In the genomic region with DNA sequence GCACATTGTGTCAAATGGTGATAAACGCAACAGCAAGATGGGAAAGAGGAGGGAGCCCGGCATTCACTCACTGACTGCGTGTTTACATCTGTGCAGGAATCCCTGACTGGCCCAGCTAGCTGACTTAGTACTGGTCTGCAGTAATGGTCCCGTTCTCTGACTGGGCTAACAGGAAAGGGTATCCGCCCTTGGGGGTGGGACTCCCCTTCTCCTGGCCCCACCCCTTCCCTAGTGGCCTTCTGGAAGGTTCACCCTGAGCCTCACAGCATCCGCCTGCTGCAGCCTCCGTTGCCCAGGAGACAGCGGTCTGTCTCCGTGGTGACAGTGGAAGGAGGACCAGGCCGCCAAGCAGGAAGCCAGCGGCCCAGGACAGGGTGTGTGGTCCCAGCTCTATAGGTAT, we compare ENCODE assay signal across 10 mouse cellular contexts. TPM values are rescaled to one million over a fixed set of nuclear protein-coding genes. Genes with fewer than 3 reads are reported as not detected.
DNase-seq lines count a peak whose midpoint lies in the region; ATAC-seq and TF ChIP-seq lines count a peak whose summit lies in the region.
"Had no signal": no experiment of that assay in that cellular context is flagged by ENCODE, and none has a peak within 500 bp of the region (broad histone marks: within the 10 kb centered on the region; RNA-seq: fewer than 3 reads in every experiment).

No protein-coding gene starts in this region.

- DNase-seq in layer of hippocampus, adult 9-11 months: peak; percentile 43
- DNase-seq in layer of hippocampus, postnatal 10 days (ENCODE audit: low spot score in 2 of 2): no peak
- DNase-seq in retina, postnatal 1 day: peak; percentile 51
- no peak for DNase-seq in urinary bladder, adult 2 months (ENCODE audit: low spot score)
- no peak for DNase-seq in heart, adult 11 months
- DNase-seq: heart, postnatal 4 days; liver, embryonic 13.5 days had no signal

- WGBS in hindbrain, embryonic 16.5 days: 9% methylated on average over 11 of the region's 11 CpGs

- H3K4me2 ChIP-seq in hindbrain, embryonic 16.5 days (ENCODE audit: low read length): peak overlapping the region; percentile 8; the same call in 1 of the 2 replicates
- H3K4me2 ChIP-seq: liver, embryonic 13.5 days had no signal

- H3K4me1 ChIP-seq in cortical plate, adult 2 months (ENCODE audit: control insufficient read depth, insufficient read depth, low read length): peaks cover 5% of the 10 kb centered on the region
- H3K4me1 ChIP-seq in hindbrain, embryonic 16.5 days (ENCODE audit: control insufficient read depth, insufficient read depth, low read depth, low read length): peaks cover 15% of the 10 kb centered on the region

- no peak for TF ChIP-seq CTCF in cortical plate, adult 2 months (IDR thresholded peaks at IDR 0.05; ENCODE audit: extremely low read depth, insufficient read depth, low read length)

- no peak overlapping the region; the same call in 1 of the 2 replicates for H3K9ac ChIP-seq in hindbrain, embryonic 16.5 days (ENCODE audit: low read depth, low read length)
- H3K9ac ChIP-seq: liver, embryonic 13.5 days had no signal

- H3K27me3 ChIP-seq in hindbrain, embryonic 16.5 days (replicated peaks; ENCODE audit: control insufficient read depth, insufficient read depth, low read length): no peaks in the 10 kb centered on the region

- H3K27ac ChIP-seq in cortical plate, adult 2 months (ENCODE audit: insufficient read depth, low read length): no peak overlapping the region
- no peak overlapping the region for H3K27ac ChIP-seq in hindbrain, embryonic 16.5 days (ENCODE audit: low read depth, low read length)
- H3K27ac ChIP-seq: liver, embryonic 13.5 days had no signal

- no peak for ATAC-seq in hindbrain, embryonic 16.5 days
- no peak for ATAC-seq in megakaryocyte, adult 5-6 weeks (ENCODE audit: poor library complexity, severe bottlenecking)

- H3K36me3 ChIP-seq in hindbrain, embryonic 16.5 days (ENCODE audit: control insufficient read depth, insufficient read depth, low read length): no peaks in the 10 kb centered on the region
- H3K36me3 ChIP-seq: liver, embryonic 13.5 days had no signal

- 0 out of 2 replicates have a peak overlapping the region, but pooled peaks have one; percentile 6 for H3K4me3 ChIP-seq in cortical plate, adult 2 months (ENCODE audit: insufficient read depth, low read length)
- H3K4me3 ChIP-seq in hindbrain, embryonic 16.5 days (ENCODE audit: low read length): no peak overlapping the region
- H3K4me3 ChIP-seq: liver, embryonic 13.5 days had no signal

- H3K9me3 ChIP-seq in hindbrain, embryonic 16.5 days (ENCODE audit: control insufficient read depth, low read length): no peaks in the 10 kb centered on the region
- H3K9me3 ChIP-seq: liver, embryonic 13.5 days had no signal

- TF ChIP-seq POLR2A in cortical plate, adult 2 months (IDR thresholded peaks at IDR 0.05; ENCODE audit: extremely low read depth, insufficient read depth, low read length): 0 out of 2 replicates have a peak, but pooled peaks have one; percentile 29

RNA-seq across cellular contexts. Expression of a gene that starts 6.9 kb away (rescaled TPM):
- 10 to 100 TPM; 53.0 to 56.7 TPM for total RNA-seq in layer of hippocampus, postnatal 10 days (2021)
- polyA plus RNA-seq in cortical plate, adult 2 months (2012; rRNA removed): 83.9 and 90.5 TPM in 2 replicates
- polyA plus RNA-seq in hindbrain, embryonic 16.5 days (2015; fragmentation: Nextera tagmentation; extraction: Ambion mirVana): 10.8 and 11.0 TPM in 2 replicates
- 17.9 and 22.8 TPM in 2 replicates for polyA plus RNA-seq in urinary bladder, adult 2 months (2012; rRNA removed)
- total RNA-seq in megakaryocyte, adult 5-6 weeks (2015): 0.18 and 0.49 TPM in 2 replicates
- 0.04 TPM in 2 replicates for total RNA-seq in megakaryocyte, adult 5-6 weeks (2017)

Comparison
In these comparisons a context has a peak if more than half of its experiments do, and no peak if none do; other contexts are left out.
1. DNase-seq: peak in layer of hippocampus, adult 9-11 months (single experiment) and retina, postnatal 1 day (single experiment); none in layer of hippocampus, postnatal 10 days (0 of 2), urinary bladder, adult 2 months (single experiment) and heart, adult 11 months (single experiment).